Mouse (Mus musculus): Measurements from ENCODE around the gene Tbc1d15. TPM values are rescaled to one million over a fixed set of nuclear protein-coding genes. Genes with fewer than 3 reads are reported as not detected.
"Not testable (repeated sequence)": the region's sequence is repeated elsewhere in the genome, so short reads cannot be mapped to it uniquely, and the experiment has no call there.

Gene Tbc1d15
- total RNA-seq, 2 experiments from 2014 or later, result 51.4 to 51.9 TPM

DNA sequence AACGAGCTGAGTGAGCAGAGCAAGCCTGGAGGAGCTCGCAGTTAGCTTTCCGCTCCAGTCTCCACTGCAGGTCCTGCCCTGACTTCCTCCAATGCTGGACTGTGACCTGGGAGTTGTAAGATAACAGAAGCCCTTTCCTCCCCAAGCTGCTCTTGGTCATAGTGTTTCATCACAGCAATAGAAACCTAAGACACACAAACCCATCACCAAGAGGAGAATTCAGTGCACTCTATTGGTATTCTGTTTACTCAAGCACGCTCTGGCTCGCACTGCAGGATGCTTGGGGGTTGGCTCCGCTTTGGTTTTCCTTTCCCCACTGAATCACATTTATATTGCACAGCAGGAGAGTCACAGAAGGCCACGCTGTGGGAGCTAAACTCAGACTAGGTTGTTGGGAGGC lies 3.2 kb downstream of the Tbc1d15 start:
- DNase-seq, result no peak
- intact Hi-C loops (cut with DNase I), result loop anchor here (10.0 kb wide), 1 partner anchor 137 kb away; the partner anchor contains the start of genes Thap2 and Zfc3h1

DNA sequence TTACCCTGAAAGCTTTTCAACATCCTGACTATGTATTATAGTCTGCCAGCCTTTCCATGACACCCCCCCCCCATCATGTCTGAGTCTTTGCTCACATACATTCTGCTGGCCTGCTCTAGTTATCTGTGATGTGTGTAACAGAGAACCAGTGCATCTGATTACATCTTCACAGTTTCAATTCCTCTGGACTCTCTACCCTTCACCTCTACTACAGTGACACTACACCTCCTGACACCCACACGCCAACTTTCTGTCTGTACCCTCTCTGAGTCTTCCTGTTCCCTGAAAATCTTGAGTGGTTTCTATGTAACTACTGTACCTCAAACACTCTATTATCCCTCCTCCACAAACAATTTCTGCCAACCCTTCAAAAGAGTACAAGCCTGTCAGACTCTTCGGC lies 5.8 kb downstream of the Tbc1d15 start:
- intact Hi-C loops (cut with DNase I), result loop anchor here (10.0 kb wide), 1 partner anchor 139 kb away; the partner anchor contains the start of genes Thap2 and Zfc3h1
- DNase-seq, result no peak

DNA sequence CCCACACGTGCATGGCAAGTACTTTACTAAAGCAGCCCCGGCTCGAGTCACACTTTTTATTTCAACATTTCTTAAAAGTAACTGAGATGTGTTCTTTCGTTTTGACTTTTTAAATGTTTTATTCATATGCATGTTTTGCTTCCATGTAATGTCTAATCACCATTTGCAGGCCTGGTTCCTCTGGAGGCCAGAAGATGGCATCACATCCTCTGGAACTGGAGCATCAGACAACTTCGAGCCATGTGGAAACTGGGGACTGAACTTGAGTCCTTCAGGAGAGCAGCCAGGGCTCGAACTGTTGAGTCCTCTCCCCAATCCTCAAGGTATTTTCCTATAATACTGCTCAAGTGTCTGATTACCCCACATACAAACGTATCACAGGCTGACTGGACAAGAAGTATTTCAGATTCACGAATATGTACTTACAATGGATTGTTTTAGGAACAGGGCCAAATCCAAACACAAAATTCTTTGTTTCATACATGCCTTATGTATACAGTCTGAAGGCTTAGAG lies 10.1 kb downstream of the Tbc1d15 start:
- DNase-seq, result peak; percentile 11 to 12
- intact Hi-C loops (cut with DNase I), result loop anchor here (10.0 kb wide), 1 partner anchor 144 kb away; the partner anchor contains the start of genes Thap2 and Zfc3h1

DNA sequence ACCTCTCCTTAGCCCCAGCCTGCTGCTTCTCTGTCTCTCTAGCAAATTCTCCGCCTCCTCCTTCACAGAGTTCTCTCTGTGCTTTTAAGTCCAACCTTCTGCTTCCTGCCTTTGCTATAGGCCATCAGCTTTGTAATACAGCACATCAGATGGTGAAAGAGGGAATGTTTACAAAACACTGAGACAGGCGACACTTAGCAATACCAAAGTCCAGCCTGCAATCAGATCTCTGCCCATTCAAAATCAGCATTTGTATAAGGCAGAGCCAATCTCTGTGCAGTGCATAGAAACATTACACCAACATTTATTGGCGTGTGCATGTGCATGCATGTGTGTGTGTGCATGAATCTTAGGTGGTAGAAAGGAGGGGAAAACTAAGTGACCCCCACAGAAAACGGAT lies 13.3 kb downstream of the Tbc1d15 start:
- intact Hi-C loops (cut with DNase I), result no loop called here
- DNase-seq, result no peak

DNA sequence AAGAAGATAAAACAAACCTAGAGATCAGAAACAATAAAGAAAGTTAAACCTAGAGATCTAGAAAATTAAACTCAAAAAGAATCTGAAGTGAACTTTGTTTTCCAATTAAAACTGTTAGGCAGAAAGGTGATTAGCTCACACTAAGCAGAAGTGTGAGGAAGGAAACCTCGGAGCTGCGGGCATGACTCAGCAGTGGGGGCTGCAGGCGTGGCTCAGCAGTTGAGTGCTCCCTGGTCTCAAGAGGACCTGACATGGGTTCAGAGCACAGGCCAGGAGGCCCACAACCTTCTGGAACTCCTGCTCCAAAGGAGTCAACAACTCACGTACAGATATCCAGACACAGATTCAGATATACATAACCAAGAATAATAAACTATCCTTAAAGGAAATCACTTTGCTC lies 14.5 kb downstream of the Tbc1d15 start:
- DNase-seq, result no peak
- intact Hi-C loops (cut with DNase I), result no loop called here

DNA sequence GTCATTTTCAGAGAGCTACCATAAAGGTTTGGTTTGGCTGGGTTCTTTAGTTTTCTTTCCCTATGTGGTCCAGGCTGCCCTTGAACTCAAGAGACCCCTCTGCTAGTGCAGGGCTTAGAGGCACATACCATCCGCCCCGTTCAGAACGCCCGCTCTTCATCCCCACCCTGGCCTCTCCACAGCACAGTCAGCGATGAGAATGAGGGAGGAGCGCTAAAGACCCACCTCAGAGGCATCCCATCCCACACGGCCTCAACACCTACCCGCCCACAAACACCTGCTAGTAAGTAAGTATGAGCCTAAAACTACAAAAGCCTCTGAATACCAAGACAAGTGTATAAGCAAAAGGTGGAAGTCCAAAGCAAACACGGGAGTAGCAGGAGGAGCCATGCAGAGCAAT lies 15.8 kb downstream of the Tbc1d15 start:
- intact Hi-C loops (cut with DNase I), result no loop called here
- DNase-seq, result no peak

DNA sequence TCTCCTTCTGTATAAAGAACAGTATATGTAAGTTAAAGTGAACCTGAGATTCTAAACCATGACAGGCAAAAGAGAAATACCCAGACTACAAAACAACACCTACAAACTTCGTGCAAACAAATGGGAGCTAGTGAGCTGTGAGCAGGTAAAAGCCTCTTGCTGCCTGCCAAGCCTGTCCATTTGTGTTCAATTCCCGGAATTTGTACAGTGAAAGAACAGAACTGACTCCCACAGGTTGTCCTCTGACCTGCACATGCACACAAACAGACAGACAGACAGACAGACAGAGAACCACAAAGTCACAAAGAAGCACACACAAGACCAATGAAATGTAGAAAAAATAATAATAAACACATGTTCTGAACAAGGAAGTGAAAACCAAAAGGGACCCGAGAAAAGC lies 17.5 kb downstream of the Tbc1d15 start:
- DNase-seq, result no peak
- intact Hi-C loops (cut with DNase I), result no loop called here

DNA sequence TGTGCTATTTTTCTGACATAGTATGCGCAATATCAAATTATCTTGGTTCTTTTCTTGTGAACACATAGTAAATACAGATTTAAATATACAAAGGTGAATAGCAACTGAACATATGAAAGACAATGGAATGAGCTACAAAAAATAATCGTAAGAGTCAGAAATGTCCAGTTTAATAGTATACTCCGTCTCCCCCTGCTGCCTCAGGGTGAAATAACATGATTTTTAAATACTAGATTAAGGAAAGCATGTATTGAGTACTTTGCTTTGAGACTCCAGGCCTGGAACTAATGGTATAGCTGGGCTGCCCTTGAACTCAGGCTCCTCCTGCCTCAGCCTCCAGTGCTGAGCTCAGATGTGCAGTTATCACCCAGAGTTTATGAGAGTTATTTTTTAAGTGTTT lies 18.8 kb downstream of the Tbc1d15 start:
- intact Hi-C loops (cut with DNase I), result no loop called here
- DNase-seq, result no peak

DNA sequence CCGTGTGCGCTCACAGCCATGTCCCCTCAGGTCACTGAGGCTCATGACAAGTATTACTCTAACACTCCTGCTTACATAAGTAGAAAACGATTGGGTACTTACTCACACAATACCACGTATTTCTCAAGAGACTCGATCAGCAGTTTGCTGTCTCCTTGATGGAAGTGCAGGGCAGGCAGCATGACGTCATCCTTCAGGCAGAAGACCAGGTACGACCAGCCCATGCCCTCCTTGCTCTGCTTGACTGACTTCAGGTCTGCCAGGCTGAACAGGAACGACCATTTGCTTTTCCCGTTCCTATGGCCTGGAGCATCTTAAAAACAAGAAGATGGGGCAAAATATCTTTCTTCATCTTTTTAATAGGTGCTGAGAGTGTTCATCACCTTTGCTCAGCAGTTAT lies 22.2 kb downstream of the Tbc1d15 start:
- intact Hi-C loops (cut with DNase I), result no loop called here

DNA sequence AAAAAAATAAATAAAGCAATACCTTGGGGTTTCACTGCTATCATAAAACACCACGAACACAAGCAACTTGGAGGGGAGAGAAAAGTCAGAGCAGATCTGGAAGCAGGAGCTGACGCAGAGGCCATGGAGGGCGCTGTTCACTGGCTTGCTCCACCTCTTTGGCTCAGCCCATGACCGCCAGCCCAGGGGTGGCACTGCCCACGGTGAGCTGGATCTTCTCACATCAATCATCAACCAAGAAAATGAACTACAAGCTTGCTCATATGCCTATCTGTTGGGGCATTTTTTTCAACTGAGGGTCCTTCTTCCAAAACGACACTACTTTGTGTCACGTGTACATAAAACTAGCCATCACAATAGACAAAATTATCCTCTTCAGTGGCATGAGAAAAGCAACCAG lies 24.7 kb downstream of the Tbc1d15 start:
- intact Hi-C loops (cut with DNase I), result no loop called here
- no peak for DNase-seq

More for the DNA sequence above, 22.2 kb downstream of the Tbc1d15 start:
- no peak for DNase-seq

DNA sequence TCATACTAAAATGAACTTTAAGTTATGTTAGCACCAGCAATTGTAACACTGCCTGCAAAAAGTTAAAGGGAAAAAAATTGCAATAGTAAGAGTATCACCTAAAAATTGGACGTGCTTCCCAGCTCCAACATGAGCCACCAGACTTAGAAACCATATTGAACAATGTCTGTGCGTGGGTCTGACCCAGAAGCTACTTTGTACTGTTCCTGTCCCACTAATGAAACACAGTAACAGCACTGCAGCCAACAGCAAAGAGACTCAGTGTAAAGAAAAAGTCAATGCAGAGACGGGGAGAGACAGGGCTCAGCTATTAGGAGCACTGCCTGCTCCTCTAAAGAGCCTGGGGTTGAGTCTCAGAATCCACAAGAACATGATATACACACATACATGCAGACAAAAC lies 27.4 kb downstream of the Tbc1d15 start:
- DNase-seq, result no peak
- intact Hi-C loops (cut with DNase I), result no loop called here

DNA sequence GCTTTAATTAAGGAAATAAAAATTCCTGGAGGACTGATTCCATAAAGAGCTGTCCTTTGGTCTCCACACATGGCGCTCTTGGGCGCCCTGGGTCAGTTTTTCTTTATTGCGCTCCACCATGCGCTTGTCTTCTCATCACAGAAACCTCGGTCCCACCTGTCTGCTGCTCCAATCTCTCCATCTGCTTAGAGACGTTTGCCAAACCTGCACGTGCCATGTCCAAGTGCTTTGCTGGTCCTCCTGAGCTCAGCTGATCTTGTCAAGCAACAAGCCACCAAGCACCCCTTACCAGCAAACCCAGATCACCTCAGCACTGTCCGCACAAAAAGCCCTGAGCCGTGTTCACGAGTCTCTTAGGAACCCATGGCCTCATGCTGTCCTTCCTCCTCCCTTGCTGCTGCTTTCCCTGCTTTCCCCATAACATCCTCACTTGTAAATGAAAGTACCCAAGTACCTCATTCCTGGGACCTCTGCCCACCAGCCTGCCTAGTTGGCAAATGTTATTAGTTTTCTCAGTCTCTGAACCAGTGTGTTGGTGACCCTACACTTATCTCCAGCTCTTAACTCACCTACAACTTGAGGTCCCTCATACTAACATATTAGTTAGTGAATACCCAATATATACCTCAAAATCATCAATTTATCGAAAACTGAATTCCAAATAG lies 38.2 kb downstream of the Tbc1d15 start:
- intact Hi-C loops (cut with DNase I), result no loop called here
- no peak for DNase-seq

DNA sequence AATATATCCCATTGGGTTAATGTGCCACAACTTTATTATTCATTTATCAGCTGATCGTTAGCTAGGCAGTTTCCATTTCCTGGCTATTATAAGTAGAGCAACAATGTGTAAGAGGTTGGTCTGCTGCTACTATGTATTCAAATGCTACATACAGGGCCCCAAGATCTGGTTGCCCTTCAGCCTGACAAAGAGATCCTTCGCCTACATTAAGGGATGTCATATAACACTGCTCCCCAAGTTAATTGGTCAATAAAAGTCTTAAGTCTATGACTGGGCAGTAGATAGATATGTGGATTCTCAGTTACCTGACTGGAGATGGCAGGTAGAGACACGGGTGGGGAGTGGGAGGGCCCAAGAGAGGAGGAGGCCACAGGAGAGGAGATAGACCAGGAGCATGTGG lies 45.4 kb downstream of the Tbc1d15 start:
- no peak for DNase-seq
- intact Hi-C loops (cut with DNase I), result no loop called here

DNA sequence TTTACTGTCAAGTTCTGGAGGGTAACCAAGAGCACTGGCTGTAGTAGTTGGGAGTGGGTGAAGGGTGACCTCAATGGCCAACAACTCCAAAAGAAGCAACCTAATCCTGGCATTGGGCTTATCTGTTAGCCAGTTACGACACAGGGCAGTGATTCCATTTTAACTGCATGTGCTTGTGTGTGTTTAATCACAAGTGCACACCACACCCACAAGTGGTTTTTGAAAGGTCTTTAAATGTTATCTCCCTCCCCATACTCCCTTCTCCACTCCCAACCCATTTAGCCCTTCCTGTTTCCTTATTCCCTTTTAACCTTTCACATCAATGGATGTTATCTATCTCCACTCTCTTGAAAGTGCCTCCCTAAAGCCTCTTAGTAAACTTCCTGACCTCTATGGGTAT lies 46.0 kb downstream of the Tbc1d15 start:
- intact Hi-C loops (cut with DNase I), result no loop called here
- no peak for DNase-seq

DNA sequence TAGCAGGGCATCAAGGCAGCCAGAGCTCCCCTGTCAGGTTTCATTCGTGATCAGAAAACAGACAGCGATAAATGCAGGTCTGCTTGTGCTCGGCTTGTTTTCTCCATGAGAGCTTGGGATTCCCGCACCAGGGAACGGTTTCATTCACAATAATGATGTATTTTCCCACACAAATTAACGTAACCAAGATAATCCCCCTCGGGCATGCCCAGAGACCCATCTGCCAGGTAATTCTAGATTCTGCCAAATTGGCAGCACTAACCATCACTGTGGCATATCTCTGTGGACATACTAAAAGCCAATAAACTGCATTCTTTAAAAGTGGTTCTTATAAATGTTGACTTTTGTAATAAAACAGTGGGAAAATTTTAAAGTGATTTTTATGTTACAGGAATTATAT lies 60.1 kb downstream of the Tbc1d15 start:
- intact Hi-C loops (cut with DNase I), result no loop called here

DNA sequence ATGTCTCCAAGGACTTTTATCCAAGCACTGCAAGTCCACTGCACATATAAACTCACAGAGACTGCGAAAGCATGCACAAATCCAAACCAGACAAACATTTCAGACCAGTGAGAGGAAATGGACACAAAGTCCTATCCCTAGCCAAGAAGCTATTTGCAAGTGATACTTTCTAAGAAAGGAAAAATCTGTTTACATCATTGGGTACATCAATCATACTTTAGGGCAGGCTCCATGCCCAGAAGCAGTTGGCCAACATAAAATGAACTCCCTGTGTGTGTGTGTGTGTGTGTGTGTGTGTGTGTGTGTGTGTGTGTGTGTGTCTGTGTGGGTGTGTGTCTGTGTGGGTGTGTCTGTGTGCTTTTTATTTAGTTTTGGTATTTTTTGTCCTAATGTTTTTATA lies 63.9 kb downstream of the Tbc1d15 start:
- intact Hi-C loops (cut with DNase I), result no loop called here
- DNase-seq, result no peak

More for the DNA sequence above, 60.1 kb downstream of the Tbc1d15 start:
- no peak for DNase-seq

DNA sequence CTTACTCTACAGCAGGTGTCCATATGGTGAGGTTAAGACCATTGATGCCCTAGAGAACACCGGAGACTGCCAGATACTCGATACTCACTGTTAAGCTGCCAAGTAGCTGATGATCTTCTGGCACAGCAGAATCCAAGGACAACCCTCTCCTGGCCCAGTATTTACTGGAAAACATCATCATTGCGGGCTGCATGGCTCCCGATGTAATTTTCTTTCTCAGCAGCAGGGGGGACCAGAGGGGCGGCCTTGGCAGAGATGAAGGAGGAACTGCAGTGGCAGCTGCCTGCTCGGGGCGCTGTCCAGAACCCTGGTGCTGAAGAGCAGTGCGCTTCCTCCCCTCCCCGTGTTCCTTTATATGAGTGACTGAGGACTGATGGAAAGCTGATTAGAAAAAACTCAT lies 66.6 kb downstream of the Tbc1d15 start, which contains the start of gene Tph2:
Gene Tph2, minus strand, starts transcription at position 326 of the 400 bp plus-strand sequence.
- peak; percentile 78 to 85 for DNase-seq
- intact Hi-C loops (cut with DNase I), result no loop called here

DNA sequence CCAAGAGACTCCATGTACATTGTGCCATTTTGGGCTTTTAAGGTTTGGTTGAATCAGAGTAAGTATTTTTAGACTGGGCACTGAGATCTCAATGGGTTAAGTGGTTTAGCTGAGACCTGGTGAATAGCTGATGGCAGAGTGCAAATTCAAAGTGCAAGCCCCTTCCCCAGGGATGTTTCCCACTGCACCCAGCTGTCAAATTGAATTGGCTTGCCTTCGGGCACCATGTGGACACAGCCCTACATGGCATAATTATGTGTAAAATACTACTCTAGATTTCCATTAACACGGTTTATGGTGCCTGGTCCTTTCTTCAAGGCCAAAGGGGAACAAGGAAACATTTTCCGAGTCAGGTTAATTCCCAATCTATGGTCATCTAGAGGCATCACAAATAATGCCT lies 70.2 kb downstream of the Tbc1d15 start:
- intact Hi-C loops (cut with DNase I), result no loop called here
- no peak for DNase-seq

DNA sequence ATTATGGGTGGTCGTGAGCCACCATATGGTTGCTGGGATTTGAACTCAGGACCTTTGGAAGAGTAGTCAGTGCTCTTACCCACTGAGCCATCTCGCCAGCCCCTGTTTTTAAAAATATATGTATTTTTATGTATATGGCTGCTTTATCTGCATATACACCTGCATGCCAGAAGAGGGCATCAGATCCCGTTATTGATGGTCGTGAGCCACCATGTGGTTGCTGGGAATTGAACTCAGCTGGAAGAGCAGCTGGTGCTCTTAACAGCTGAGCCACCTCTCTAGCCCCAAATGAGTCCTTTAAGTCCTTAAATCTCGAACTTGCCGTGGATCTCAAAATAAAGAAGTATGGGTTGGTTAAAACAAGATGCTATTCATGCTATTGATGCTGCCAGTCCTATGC lies 73.2 kb downstream of the Tbc1d15 start:
- DNase-seq; intact Hi-C loops (cut with DNase I): not testable (repeated sequence)

DNA sequence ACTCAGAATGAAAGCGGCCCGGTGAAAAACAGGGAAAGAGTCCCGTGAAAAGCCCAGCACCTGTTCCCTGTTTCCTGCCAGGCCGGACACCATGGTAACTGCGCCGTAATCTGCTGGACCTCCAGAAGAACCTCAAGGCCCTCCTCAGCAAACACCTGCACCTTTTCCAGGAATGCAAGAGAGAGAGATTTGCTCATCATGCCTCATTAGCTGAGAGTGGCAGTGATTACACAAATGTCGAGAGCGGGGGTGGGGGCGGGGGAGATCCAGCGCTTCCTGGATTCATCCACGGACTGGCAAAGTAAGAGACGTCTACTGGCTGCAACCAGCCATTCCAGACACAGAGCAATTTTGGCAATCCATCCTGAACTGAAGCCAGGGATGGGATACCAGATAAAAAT lies 75.7 kb downstream of the Tbc1d15 start:
- intact Hi-C loops (cut with DNase I), result no loop called here
- no peak for DNase-seq

DNA sequence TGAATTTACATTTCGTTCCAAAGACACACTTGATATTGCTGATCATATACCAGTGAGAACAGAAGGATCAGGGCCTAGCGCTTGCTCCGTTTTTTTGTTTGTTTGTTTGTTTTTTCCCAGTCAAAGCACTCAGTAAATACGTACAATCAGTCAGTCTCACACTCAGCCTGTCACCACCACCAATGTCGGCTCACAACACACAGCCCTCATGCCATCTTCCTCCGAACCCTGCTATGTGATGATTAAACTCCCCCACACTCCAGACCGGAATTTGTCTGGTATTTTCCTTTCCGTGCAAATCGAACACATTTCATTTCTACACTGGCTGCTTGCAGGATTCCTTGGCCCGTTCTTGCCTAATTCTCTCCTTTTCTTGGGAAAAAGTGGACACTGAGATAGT lies 77.9 kb downstream of the Tbc1d15 start:
- no peak for DNase-seq
- intact Hi-C loops (cut with DNase I), result no loop called here

DNA sequence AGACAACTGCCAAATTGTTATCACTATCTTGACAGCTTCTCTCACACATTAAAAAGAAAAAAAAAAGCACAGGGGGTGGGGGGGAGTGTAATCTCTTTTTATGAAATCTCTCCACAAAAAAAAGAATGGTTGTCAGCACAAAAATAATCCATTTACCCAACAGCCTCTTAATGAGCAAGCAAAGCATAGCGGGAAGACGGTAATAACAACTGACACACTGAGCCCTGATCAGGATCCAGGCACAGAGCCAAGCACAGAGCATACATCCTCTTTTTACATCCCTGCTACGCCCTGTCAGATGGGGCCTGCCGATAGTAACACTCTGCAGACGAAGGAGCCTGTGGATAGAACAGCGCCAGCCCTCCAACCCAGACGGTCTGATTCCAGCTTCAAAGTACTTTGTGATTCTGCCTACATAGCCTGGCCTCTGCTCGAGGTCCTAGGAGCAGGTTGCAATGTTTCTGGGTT lies 79.9 kb downstream of the Tbc1d15 start:
- intact Hi-C loops (cut with DNase I), result no loop called here
- DNase-seq, result peak in 1 of 2 experiments; percentile 4
